Mouse (Mus musculus): ENCODE results near the gene Pafah1b2. TPM values are rescaled to one million over a fixed set of nuclear protein-coding genes. Genes with fewer than 3 reads are reported as not detected.
A peak's percentile ranks its signal among the peaks of the same experiment; 100 is the strongest.

The Pafah1b2 gene
- total and polyA plus RNA-seq, 3 experiments: 65.5 to 154 (median 134) TPM

GRCm38 (mm10) chr9:45938088-45938487, 74.4 kb downstream of the Pafah1b2 start:
- Histone ChIP-seq H3K4me1 (ENCODE audit: insufficient read depth, low read depth, low read length) (peaks cover 14% of the 10 kb centered on the region), H3K36me3 (replicated peaks) (peaks cover 56% of the 10 kb centered on the region), H3K9me3 (replicated peaks) (no peaks in the 10 kb centered on the region), H3K27me3 (ENCODE audit: insufficient read depth, low read length) (0 out of 2 replicates have a peak, but pooled peaks cover 2% of the 10 kb centered on the region), H3K4me3 (ENCODE audit: low read depth, low read length) (no peak overlapping the region)
- no peak for DNase-seq (ENCODE audit: low spot score)
- ATAC-seq (ENCODE audit: extremely low read depth, insufficient number of reproducible peaks, low FRiP score, poor library complexity, severe bottlenecking): no peak
- no peak for TF ChIP-seq GATA2 (IDR thresholded peaks at IDR 0.05; ENCODE audit: borderline replicate concordance, low read depth, low read length)
- TF ChIP-seq GATA1 (IDR thresholded peaks at IDR 0.05; ENCODE audit: borderline replicate concordance, low read length): no peak
- no peak for TF ChIP-seq CTCF (IDR thresholded peaks at IDR 0.05; ENCODE audit: low read depth, low read length)
- no peak for TF ChIP-seq POLR2AphosphoS5 (IDR thresholded peaks at IDR 0.05; ENCODE audit: insufficient replicate concordance, low read depth, low read length)
- TF ChIP-seq TAL1 (conservative IDR thresholded peaks at IDR 0.05; ENCODE audit: low read depth, low read length): no peak

GRCm38 (mm10) chr9:45936883-45937282, 75.6 kb downstream of the Pafah1b2 start:
- TF ChIP-seq POLR2AphosphoS5 (IDR thresholded peaks at IDR 0.05; ENCODE audit: insufficient replicate concordance, low read depth, low read length) (no peak), GATA2 (IDR thresholded peaks at IDR 0.05; ENCODE audit: borderline replicate concordance, low read depth, low read length) (no peak), GATA1 (IDR thresholded peaks at IDR 0.05; ENCODE audit: borderline replicate concordance, low read length) (no peak), TAL1 (conservative IDR thresholded peaks at IDR 0.05; ENCODE audit: low read depth, low read length) (no peak), CTCF (IDR thresholded peaks at IDR 0.05; ENCODE audit: low read depth, low read length) (peak; percentile 48; the same call in 1 of the 2 replicates)
- H3K9me3 ChIP-seq (replicated peaks): no peaks in the 10 kb centered on the region
- ATAC-seq (ENCODE audit: extremely low read depth, insufficient number of reproducible peaks, low FRiP score, poor library complexity, severe bottlenecking) (0 out of 2 replicates have a peak, but pooled peaks have one; percentile 22), DNase-seq (ENCODE audit: low spot score) (peak; percentile 61)
- H3K4me1 ChIP-seq (ENCODE audit: insufficient read depth, low read depth, low read length): peaks cover 3% of the 10 kb centered on the region
- no peak overlapping the region for H3K4me3 ChIP-seq (ENCODE audit: low read depth, low read length)
- H3K36me3 ChIP-seq (replicated peaks): peaks cover 52% of the 10 kb centered on the region
- H3K27me3 ChIP-seq (ENCODE audit: insufficient read depth, low read length): 0 out of 2 replicates have a peak, but pooled peaks cover 2% of the 10 kb centered on the region

GRCm38 (mm10) chr9:45935628-45936210, 76.8 kb downstream of the Pafah1b2 start, which contains the start of gene Tagln:
Gene Tagln (minus strand): TSS chr9:45936058.
- no peak for DNase-seq (ENCODE audit: low spot score)
- H3K27me3 ChIP-seq (ENCODE audit: insufficient read depth, low read length): 0 out of 2 replicates have a peak, but pooled peaks cover 2% of the 10 kb centered on the region
- peaks cover 3% of the 10 kb centered on the region for H3K4me1 ChIP-seq (ENCODE audit: insufficient read depth, low read depth, low read length)
- ATAC-seq (ENCODE audit: extremely low read depth, insufficient number of reproducible peaks, low FRiP score, poor library complexity, severe bottlenecking): no peak
- no peaks in the 10 kb centered on the region for H3K9me3 ChIP-seq (replicated peaks)
- peaks cover 51% of the 10 kb centered on the region for H3K36me3 ChIP-seq (replicated peaks)
- no peak within 1 kb of the TSS for H3K4me3 ChIP-seq (ENCODE audit: low read depth, low read length)
- no peak for TF ChIP-seq CTCF (IDR thresholded peaks at IDR 0.05; ENCODE audit: low read depth, low read length)
- TF ChIP-seq TAL1 (conservative IDR thresholded peaks at IDR 0.05; ENCODE audit: low read depth, low read length): no peak
- no peak for TF ChIP-seq POLR2AphosphoS5 (IDR thresholded peaks at IDR 0.05; ENCODE audit: insufficient replicate concordance, low read depth, low read length)
- no peak for TF ChIP-seq GATA1 (IDR thresholded peaks at IDR 0.05; ENCODE audit: borderline replicate concordance, low read length)
- TF ChIP-seq GATA2 (IDR thresholded peaks at IDR 0.05; ENCODE audit: borderline replicate concordance, low read depth, low read length): no peak

DNA sequence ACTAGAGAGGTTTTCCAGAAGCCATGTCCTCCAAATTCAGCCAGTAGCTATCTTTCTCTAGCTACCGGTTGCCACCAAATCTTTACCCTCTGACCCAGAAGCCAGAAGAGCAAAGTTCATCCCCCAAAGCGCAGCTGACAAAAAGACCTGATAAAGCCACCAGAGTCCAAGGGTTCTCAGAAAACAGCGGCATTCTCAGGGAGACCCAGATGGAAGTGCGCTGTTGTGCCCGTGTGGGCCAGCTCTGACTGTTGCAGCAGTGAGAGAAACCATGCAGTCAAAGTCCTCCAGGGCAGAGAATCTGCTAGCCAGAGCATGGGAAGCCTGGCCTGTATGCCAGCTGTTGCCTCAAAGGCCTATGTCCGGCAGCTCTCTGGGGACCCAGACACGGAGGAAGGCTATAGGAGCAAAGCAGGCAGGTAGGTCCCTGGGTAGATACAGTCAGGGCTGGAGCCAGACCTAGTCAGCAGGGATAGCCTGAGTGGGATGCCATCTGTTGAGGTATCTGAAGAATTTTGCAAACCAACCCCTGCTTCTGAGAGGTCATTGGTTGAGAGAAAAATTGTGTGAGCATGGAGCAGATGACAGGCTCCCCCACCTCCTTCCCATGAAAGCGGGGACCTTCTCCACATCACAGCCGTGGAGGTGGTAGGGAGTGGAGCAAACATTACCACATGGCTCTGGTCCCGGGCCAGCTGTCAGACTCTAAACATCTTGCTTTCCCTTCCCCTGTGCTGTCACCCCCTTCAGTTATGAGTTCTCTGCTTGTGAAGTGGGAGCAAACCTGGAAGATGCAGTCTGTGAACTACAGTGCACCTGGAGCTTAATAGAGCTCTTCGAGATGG, 79.7 kb downstream of the Pafah1b2 start:
- Histone ChIP-seq H3K4me1 (ENCODE audit: insufficient read depth, low read depth, low read length) (no peaks in the 10 kb centered on the region; the same call in none of the 2 replicates), H3K9me3 (replicated peaks) (no peaks in the 10 kb centered on the region), H3K36me3 (replicated peaks) (peaks cover 52% of the 10 kb centered on the region), H3K27me3 (ENCODE audit: insufficient read depth, low read length) (0 out of 2 replicates have a peak, but pooled peaks cover 2% of the 10 kb centered on the region), H3K4me3 (ENCODE audit: low read depth, low read length) (no peak overlapping the region)
- DNase-seq (ENCODE audit: low spot score) (no peak), ATAC-seq (ENCODE audit: extremely low read depth, insufficient number of reproducible peaks, low FRiP score, poor library complexity, severe bottlenecking) (no peak)
- TF ChIP-seq TAL1 (conservative IDR thresholded peaks at IDR 0.05; ENCODE audit: low read depth, low read length) (no peak), GATA2 (IDR thresholded peaks at IDR 0.05; ENCODE audit: borderline replicate concordance, low read depth, low read length) (no peak), CTCF (IDR thresholded peaks at IDR 0.05; ENCODE audit: low read depth, low read length) (no peak), POLR2AphosphoS5 (IDR thresholded peaks at IDR 0.05; ENCODE audit: insufficient replicate concordance, low read depth, low read length) (no peak), GATA1 (IDR thresholded peaks at IDR 0.05; ENCODE audit: borderline replicate concordance, low read length) (no peak)

DNA sequence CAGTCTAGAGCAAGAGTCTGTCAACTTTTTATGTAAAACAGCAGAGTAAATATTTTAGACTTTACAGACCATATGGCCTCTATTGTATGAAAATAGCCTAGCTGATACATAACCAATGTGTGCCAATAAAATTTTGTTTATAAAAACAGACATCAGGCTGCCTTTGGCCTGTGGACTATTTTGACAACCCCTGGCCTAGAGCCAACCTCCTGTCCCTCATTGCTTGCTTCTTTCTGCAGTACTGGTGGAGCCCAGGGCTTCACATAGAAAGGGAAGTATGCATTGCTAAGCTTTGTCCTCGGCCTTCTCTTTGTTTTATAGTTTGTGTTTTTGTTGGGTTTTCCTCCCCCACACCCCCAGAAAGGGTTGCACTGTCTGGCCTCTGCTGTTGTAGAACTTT, 80.5 kb downstream of the Pafah1b2 start:
- Histone ChIP-seq H3K4me3 (ENCODE audit: low read depth, low read length) (no peak overlapping the region), H3K27me3 (ENCODE audit: insufficient read depth, low read length) (0 out of 2 replicates have a peak, but pooled peaks cover 2% of the 10 kb centered on the region), H3K9me3 (replicated peaks) (no peaks in the 10 kb centered on the region), H3K36me3 (replicated peaks) (peaks cover 55% of the 10 kb centered on the region), H3K4me1 (ENCODE audit: insufficient read depth, low read depth, low read length) (no peaks in the 10 kb centered on the region; the same call in none of the 2 replicates)
- TF ChIP-seq POLR2AphosphoS5 (IDR thresholded peaks at IDR 0.05; ENCODE audit: insufficient replicate concordance, low read depth, low read length) (no peak), TAL1 (conservative IDR thresholded peaks at IDR 0.05; ENCODE audit: low read depth, low read length) (no peak), GATA1 (IDR thresholded peaks at IDR 0.05; ENCODE audit: borderline replicate concordance, low read length) (no peak), GATA2 (IDR thresholded peaks at IDR 0.05; ENCODE audit: borderline replicate concordance, low read depth, low read length) (no peak), CTCF (IDR thresholded peaks at IDR 0.05; ENCODE audit: low read depth, low read length) (no peak)
- DNase-seq (ENCODE audit: low spot score): no peak
- no peak for ATAC-seq (ENCODE audit: extremely low read depth, insufficient number of reproducible peaks, low FRiP score, poor library complexity, severe bottlenecking)

GRCm38 (mm10) chr9:45929285-45929684, 83.2 kb downstream of the Pafah1b2 start:
- Histone ChIP-seq H3K9me3 (replicated peaks) (no peaks in the 10 kb centered on the region), H3K36me3 (replicated peaks) (peaks cover 77% of the 10 kb centered on the region)
- no peak for TF ChIP-seq GATA2 (IDR thresholded peaks at IDR 0.05; ENCODE audit: borderline replicate concordance, low read depth, low read length)
- no peak for TF ChIP-seq CTCF (IDR thresholded peaks at IDR 0.05; ENCODE audit: low read depth, low read length)
- TF ChIP-seq POLR2AphosphoS5 (IDR thresholded peaks at IDR 0.05; ENCODE audit: insufficient replicate concordance, low read depth, low read length): no peak
- TF ChIP-seq TAL1 (conservative IDR thresholded peaks at IDR 0.05; ENCODE audit: low read depth, low read length): no peak
- no peak for TF ChIP-seq GATA1 (IDR thresholded peaks at IDR 0.05; ENCODE audit: borderline replicate concordance, low read length)

More at GRCm38 (mm10) chr9:45929285-45929684, 83.2 kb downstream of the Pafah1b2 start:
- ATAC-seq (ENCODE audit: extremely low read depth, insufficient number of reproducible peaks, low FRiP score, poor library complexity, severe bottlenecking): no peak
- H3K4me1 ChIP-seq (ENCODE audit: insufficient read depth, low read depth, low read length): no peaks in the 10 kb centered on the region; the same call in 1 of the 2 replicates
- H3K27me3 ChIP-seq (ENCODE audit: insufficient read depth, low read length): no peaks in the 10 kb centered on the region
- H3K4me3 ChIP-seq (ENCODE audit: low read depth, low read length): no peak overlapping the region
- no peak for DNase-seq (ENCODE audit: low spot score)

Measured in G1E (cell line).